Mouse (Mus musculus) lung, adult 2 months (tissue): ENCODE measurements around the gene Gm42372.

Experiments used
- CTCF ChIP-seq: fragments of 200-500 bp; IDR thresholded peaks from 2 replicates; pipeline ENCODE4 v1.5.1; 2011; ENCODE audit warnings: mild to moderate bottlenecking, low read length, control low read depth; ENCODE audit not compliant: insufficient read depth
- POLR2A ChIP-seq: fragments of 200-500 bp; IDR thresholded peaks from 2 replicates; pipeline ENCODE4 v1.6.1; 2011; ENCODE audit warnings: low read depth, mild to moderate bottlenecking, control low read depth, low read length, borderline replicate concordance; ENCODE audit errors: extremely low read depth

DNA sequence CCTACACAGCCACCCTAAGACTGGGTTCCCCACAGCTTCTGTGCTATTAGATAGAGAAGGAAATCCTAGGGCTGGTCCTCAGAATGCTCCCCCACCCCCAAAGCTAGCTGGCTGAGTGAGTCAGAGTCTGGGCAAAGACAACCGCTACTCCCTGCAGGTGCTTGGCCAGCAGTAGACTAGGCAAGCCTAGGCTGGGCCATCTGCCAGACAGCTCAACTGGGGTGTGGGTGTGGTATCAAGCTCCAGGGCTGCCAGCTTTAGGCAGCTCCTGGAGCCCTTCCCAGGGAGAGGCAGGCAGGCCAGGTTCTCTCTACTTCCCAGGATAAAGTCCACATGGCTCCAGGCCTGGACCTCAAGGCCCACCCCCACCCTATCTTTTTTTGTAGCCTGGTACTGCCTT is 34.1 kb downstream of the Gm42372 start:
- TF ChIP-seq POLR2A (no peak), CTCF (no peak)
